Mouse (Mus musculus): Measurements from ENCODE around the gene Acat2.
"Not testable (repeated sequence)": the region's sequence is repeated elsewhere in the genome, so short reads cannot be mapped to it uniquely, and the experiment has no call there.

The Acat2 gene

GRCm38 (mm10) chr17:12905810-12906209 is 54.7 kb downstream of the Acat2 start:
- DNase-seq, result no peak

- DNase-seq, result no peak
Measured at GRCm38 (mm10) chr17:12904349-12904748, 56.2 kb downstream of the Acat2 start.

DNA sequence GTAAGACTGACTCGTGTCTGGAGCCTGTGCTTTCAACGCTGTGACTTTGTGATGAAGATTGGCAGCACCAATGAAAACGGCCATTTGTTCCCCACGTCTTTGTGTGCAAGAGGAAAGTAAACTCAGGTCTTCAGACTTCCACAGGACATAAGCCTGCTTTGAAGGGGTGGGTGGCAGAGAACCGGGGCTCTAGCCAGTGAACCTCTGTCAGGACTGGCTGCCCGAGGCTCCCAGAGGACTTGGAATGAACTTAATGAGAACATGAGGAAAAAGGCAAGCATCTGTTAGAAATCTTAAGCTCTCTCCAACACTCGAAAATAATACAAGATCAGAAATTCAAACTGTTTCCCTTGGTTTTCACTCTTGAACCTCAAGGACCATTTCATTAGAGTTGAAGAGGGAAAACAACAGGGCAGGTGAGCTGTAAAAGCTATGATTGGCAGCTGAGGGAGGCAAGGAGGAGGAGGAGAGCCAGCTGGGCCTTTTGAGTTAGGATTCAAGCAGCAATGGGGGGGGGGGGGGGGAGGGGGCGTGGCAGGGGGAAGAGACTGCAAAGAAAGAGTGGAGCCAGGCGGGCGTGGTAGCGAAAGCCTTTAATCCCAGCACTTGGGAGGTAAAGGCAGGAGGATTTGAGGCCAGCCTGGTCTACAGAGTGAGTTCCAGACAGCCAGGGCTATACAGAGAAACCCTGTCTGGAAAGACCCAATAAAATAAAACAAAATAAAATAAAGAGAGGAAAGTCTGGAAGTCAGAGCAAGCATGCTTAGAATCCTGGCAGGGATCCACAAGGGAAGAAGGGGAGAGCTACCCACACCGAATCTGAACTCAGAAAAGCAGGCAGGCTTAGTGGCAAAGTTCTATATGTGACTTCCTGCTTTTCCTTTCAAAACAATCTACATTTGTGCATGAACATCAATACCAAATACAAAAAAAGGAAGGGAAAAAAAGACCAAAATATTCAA is 56.9 kb downstream of the Acat2 start:
- DNase-seq, result no peak

DNA sequence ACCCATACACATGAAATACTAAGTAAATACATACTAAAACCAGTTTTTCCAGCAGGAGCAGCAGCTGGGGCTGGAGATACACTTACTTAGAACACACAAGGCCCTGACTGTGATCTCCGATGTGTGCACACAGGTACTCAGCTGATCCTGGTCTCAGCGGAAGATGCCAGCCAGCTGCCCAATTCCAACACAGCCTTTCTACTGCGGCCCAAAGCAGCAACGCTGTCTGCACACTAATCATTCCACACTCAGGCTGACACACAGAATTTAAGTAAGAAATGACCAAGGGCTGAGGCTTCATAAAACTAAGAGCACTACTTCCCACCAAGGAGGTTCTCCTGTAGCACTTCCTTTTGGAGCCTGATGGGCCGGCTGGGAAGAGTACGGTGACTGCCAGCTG is 58.3 kb downstream of the Acat2 start:
- DNase-seq, result no peak

DNA sequence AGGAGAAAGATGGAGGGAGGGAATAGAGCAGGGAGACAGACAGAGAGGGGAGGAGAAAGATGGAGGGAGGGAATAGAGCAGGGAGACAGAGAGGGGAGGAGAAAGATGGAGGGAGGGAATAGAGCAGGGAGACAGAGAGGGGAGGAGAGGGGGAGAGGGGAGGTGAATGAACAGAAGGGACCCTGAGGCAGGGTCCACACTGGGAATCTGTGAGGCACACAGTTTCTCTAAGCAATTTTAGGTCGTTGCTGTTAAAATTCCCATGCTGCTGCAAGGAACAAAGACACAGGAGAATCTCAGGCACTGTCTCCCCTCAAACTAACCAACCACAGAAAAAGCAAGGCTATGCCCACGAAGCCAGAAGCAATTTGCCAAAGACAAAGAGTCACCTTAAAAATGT is 61.9 kb downstream of the Acat2 start:
- not testable (repeated sequence) for DNase-seq

- no peak for DNase-seq
Measured at GRCm38 (mm10) chr17:12897674-12898073, 62.9 kb downstream of the Acat2 start.

Measured in layer of hippocampus, adult 9-11 months (tissue).